In the genomic region with DNA sequence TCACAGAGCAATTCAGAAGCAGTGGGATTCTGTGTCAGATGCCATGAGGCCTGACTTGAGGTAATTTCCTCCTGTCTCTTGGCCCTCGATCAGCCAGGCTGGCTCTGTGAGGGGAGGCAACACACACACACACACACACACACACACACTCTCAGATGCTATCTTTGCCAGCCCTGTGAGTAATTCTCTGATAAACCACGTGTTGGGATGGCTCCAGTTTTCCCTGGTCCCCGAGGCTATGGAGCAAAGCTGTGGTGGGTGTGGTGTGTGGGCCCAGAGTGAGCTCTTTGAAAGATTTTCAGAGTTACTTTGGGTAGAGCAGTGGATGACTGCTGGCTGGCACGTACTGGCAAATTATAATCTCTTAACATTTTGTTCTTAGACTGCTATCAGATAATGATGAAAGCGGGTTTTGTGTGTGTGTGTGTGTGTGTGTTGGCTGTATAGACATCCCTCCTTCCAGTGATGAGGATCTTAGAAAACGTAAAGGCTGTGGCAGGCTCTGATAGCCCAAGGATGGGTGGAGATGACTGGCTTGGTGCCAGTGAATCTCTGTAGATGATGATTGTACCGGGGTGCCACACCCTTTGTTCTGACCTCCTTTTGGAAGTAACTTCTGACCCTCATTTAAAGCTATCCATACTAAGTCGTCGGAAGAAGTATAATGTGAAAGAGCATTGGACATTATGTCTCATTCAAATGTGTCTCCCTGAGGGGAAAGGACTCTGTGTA, we compare ENCODE assay signal across 9 mouse cellular contexts.
DNase-seq lines count a peak whose midpoint lies in the region; ATAC-seq lines count a peak whose summit lies in the region.
"Had no signal": no experiment of that assay in that cellular context is flagged by ENCODE, and none has a peak within 500 bp of the region (broad histone marks: within the 10 kb centered on the region; RNA-seq: fewer than 3 reads in every experiment).

No protein-coding gene starts in this region.

- 0 out of 2 replicates have a peak, but pooled peaks have one; percentile 52 for ATAC-seq in embryonic facial prominence, embryonic 13.5 days (ENCODE audit: insufficient number of reproducible peaks, insufficient read depth, low FRiP score, low TSS enrichment, low read depth)

- no peaks in the 10 kb centered on the region for H3K36me3 ChIP-seq in embryonic facial prominence, embryonic 13.5 days
- H3K36me3 ChIP-seq in embryonic facial prominence, embryonic 10.5 days (replicated peaks), result no peaks in the 10 kb centered on the region

- 48% methylated on average over 9 of the region's 9 CpGs for WGBS in embryonic facial prominence, embryonic 13.5 days
- WGBS in embryonic facial prominence, embryonic 10.5 days, result 70% methylated on average over 9 of the region's 9 CpGs

- peaks cover 25% of the 10 kb centered on the region for H3K4me1 ChIP-seq in embryonic facial prominence, embryonic 13.5 days
- peaks cover 21% of the 10 kb centered on the region for H3K4me1 ChIP-seq in embryonic facial prominence, embryonic 10.5 days

- no peaks in the 10 kb centered on the region for H3K9me3 ChIP-seq in embryonic facial prominence, embryonic 13.5 days
- H3K9me3 ChIP-seq in embryonic facial prominence, embryonic 10.5 days, result no peaks in the 10 kb centered on the region

- H3K27ac ChIP-seq in embryonic facial prominence, embryonic 13.5 days, result peak overlapping the region; percentile 16; the same call in 1 of the 2 replicates
- H3K27ac ChIP-seq in embryonic facial prominence, embryonic 10.5 days (replicated peaks), result no peak overlapping the region

- H3K4me3 ChIP-seq in embryonic facial prominence, embryonic 13.5 days, result no peak overlapping the region
- H3K4me3 ChIP-seq in embryonic facial prominence, embryonic 10.5 days, result no peak overlapping the region

- no peak overlapping the region for H3K9ac ChIP-seq in embryonic facial prominence, embryonic 13.5 days
- H3K9ac ChIP-seq: lung, embryonic 14.5 days had no signal

- H3K27me3 ChIP-seq in embryonic facial prominence, embryonic 13.5 days, result no peaks in the 10 kb centered on the region
- no peaks in the 10 kb centered on the region for H3K27me3 ChIP-seq in embryonic facial prominence, embryonic 10.5 days (replicated peaks; ENCODE audit: low read depth, poor library complexity, severe bottlenecking)

- DNase-seq in embryonic facial prominence, embryonic 10.5 days (ENCODE audit: low spot score), result no peak
- DNase-seq in urinary bladder, postnatal 14 days (ENCODE audit: low spot score), result peak; percentile 67
- no peak for DNase-seq in urinary bladder, postnatal 10 days (ENCODE audit: low spot score)
- DNase-seq in left cerebral cortex, adult 11 months (ENCODE audit: low spot score), result peak; percentile 51
- peak; percentile 70 for DNase-seq in telencephalon, adult 2 months (ENCODE audit: low read depth, low spot score)
- no peak for DNase-seq in kidney, postnatal 10 days
- no peak for DNase-seq in retina, postnatal 1 day
- DNase-seq: lung, embryonic 14.5 days had no signal

- no peak overlapping the region for H3K4me2 ChIP-seq in embryonic facial prominence, embryonic 13.5 days
- H3K4me2 ChIP-seq: lung, embryonic 14.5 days had no signal

Comparison
In these comparisons a context has a peak if more than half of its experiments do, and no peak if none do; other contexts are left out.
1. DNase-seq: peak in urinary bladder, postnatal 14 days (single experiment), left cerebral cortex, adult 11 months (single experiment) and telencephalon, adult 2 months (single experiment); none in embryonic facial prominence, embryonic 10.5 days (single experiment), urinary bladder, postnatal 10 days (single experiment), kidney, postnatal 10 days (single experiment) and retina, postnatal 1 day (single experiment).